Mouse (Mus musculus) C2C12 (cell line): ENCODE data around the gene Ypel5. TPM values are rescaled to one million over a fixed set of nuclear protein-coding genes. Genes with fewer than 3 reads are reported as not detected.

Experiments
- H3K27me3 ChIP-seq: one replicate; pipeline ENCODE4 v1.6.1; 2011; ENCODE audit not compliant: control insufficient read depth, insufficient read depth, insufficient read length
- H3K36me3 ChIP-seq: one replicate; pipeline ENCODE4 v1.6.1; 2011; ENCODE audit not compliant: control insufficient read depth, insufficient read depth
- H3K4me3 ChIP-seq: one replicate; pipeline ENCODE4 v1.5.1; 2011; ENCODE audit warnings: mild to moderate bottlenecking, control low read depth; ENCODE audit not compliant: poor library complexity, insufficient read depth, severe bottlenecking
- H3K79me2 ChIP-seq: one replicate; pipeline ENCODE4 v1.6.1; 2011; ENCODE audit not compliant: control insufficient read depth, insufficient read depth
- H3K79me3 ChIP-seq: one replicate; pipeline ENCODE4 v1.6.1; 2011; ENCODE audit warnings: low read depth, control low read depth
- H3ac ChIP-seq: one replicate; pipeline ENCODE3; 2011; ENCODE audit warnings: low read depth; ENCODE audit not compliant: control insufficient read depth, insufficient read length
- CEBPB ChIP-seq: IDR thresholded peaks from one replicate; pipeline ENCODE4 v1.6.1; 2011; ENCODE audit warnings: low read depth, mild to moderate bottlenecking, control low read depth, moderate library complexity
- CTCF ChIP-seq: IDR thresholded peaks from one replicate; pipeline ENCODE4 v1.5.1; 2011; ENCODE audit not compliant: control insufficient read depth, insufficient read depth, insufficient read length
- FOSL1 ChIP-seq: IDR thresholded peaks from one replicate; pipeline ENCODE4 v1.8.0; 2011; ENCODE audit warnings: mild to moderate bottlenecking, low read length; ENCODE audit not compliant: poor library complexity, insufficient read depth, severe bottlenecking
- MAX ChIP-seq: IDR thresholded peaks from one replicate; pipeline ENCODE4 v1.6.1; 2011; ENCODE audit warnings: mild to moderate bottlenecking, control low read depth
- MYOD1 ChIP-seq: IDR thresholded peaks from one replicate; pipeline ENCODE4 v1.6.1; 2011; ENCODE audit warnings: low read depth; ENCODE audit not compliant: control insufficient read depth, insufficient read length
- MYOG ChIP-seq: IDR thresholded peaks from one replicate; pipeline ENCODE4 v1.6.1; 2011; ENCODE audit not compliant: control insufficient read depth, insufficient read length; ENCODE audit errors: extremely low read depth
- USF1 ChIP-seq: IDR thresholded peaks from one replicate; pipeline ENCODE4 v1.6.1; 2011; ENCODE audit warnings: low read depth, mild to moderate bottlenecking, control low read depth, moderate library complexity
- polyA plus RNA-seq: library from polyadenylated mRNA; unstranded; fragments of >200 nt; fragmentation: generic; extraction: Trizol; gene quantifications from one replicate; pipeline ENCODE4 v1.2.1, GENCODE M21; 2012; ENCODE audit warnings: missing spikeins

The Ypel5 gene
- polyA plus RNA-seq, 1 experiment: 10.1 TPM

DNA sequence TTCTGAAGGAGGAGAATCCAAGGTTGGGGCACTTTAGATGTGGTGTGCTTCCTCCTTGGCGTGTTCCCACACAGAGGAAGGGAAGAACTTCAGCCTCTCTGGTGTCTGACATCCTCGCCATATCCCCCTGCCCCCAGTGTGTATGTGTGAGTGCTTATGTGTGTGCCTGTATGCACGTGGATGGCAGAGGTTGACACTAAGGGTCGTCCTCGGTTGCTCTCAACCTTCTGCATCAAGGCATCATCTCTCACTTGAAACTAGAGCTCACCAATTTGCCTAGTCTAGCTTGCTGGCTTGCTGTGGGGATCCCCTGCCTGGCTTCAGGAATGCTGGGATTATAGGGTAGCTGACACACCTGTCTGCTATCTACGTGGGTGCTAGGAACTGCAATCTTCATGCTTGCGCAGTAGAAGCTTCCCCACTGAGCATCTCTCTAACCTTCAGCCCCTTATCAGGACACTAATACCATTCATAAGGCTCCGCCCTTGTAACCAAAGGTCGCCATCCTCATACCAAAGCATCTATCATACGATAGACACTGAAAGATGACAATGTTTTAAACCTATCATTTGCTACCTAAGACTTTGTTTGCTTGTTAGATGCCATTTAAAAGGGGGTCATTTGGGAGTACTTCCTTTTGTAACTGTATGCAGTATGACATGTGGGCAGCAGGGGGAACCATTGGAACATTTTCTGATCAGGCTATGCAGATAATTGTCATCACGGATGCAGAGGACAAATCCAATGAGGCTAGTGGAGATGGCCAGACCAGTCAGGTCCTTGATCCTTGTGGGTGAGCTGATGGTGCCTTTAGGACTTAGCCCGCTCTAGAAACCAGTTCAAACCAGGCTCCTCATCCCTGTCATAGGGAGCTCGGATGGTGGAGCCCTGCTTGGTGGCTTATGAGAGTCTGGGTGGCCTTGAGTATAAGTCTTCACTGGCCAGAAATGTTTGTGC is 21.7 kb downstream of the Ypel5 start:
- TF ChIP-seq MYOG (no peak), FOSL1 (no peak), MYOD1 (no peak)
- Histone ChIP-seq H3K27me3 (no peaks in the 10 kb centered on the region), H3K36me3 (no peaks in the 10 kb centered on the region), H3K79me3 (no peaks in the 10 kb centered on the region), H3ac (no peak overlapping the region), H3K4me3 (no peak overlapping the region), H3K79me2 (no peaks in the 10 kb centered on the region)

DNA sequence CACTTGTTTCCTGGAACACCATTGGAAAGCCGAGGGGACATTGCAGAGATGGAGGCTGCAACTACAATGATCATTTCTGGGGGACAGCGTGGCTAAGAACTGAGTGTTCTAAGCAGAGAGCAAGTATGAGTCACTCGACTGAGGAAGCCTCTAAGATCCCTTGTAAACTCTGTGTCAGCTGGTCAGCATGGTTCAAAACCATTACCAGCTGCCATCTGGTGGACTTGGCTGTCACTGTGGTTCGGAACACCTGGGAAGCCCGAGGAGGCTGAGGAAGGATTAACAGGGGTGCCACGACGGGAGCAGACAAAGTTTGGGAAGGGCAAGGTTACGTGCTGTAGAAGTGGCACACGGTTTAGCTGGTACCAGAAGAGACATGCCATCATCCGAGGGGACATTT is 27.0 kb downstream of the Ypel5 start:
- H3K4me3 ChIP-seq: no peak overlapping the region
- H3K27me3 ChIP-seq: no peaks in the 10 kb centered on the region
- no peak for TF ChIP-seq MYOG
- TF ChIP-seq FOSL1: no peak
- TF ChIP-seq CTCF: no peak
- no peak for TF ChIP-seq MAX
- TF ChIP-seq MYOD1: peak; percentile 34
- no peak for TF ChIP-seq CEBPB
- no peaks in the 10 kb centered on the region for H3K79me3 ChIP-seq
- no peaks in the 10 kb centered on the region for H3K36me3 ChIP-seq
- no peak overlapping the region for H3ac ChIP-seq
- H3K79me2 ChIP-seq: no peaks in the 10 kb centered on the region

DNA sequence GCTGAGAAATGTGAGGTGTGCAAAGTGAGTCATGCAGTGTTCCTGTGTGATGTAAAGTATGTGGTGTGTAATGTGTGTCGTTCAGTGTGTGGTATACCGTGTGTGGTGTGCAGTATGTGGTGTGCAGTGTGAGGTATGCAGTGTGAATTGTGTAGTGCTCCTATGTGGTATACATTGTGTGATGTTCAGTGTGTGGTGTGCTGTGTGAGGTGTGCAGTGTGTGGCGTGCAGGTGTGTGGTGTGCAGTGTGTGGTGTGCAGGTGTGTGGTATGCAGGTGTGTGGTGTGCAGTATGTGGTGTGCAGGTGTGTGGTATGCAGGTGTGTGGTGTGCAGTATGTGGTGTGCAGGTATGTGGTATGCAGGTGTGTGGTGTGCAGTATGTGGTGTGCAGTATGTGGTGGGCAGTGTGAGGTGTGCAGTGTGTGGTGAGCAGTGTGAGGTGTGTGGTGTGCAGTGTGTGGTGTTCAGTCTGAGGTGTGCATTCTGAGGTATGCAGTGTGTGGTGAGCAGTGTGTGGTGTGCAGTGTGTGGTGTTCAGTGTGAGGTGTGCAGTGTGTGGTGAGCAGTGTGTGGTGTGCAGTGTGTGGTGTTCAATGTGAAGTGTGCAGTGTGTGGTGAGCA is 30.5 kb downstream of the Ypel5 start:
- Histone ChIP-seq H3K79me3 (no peaks in the 10 kb centered on the region), H3ac (no peak overlapping the region), H3K36me3 (no peaks in the 10 kb centered on the region), H3K27me3 (no peaks in the 10 kb centered on the region), H3K79me2 (no peaks in the 10 kb centered on the region), H3K4me3 (no peak overlapping the region)
- TF ChIP-seq CEBPB (no peak), USF1 (no peak)

DNA sequence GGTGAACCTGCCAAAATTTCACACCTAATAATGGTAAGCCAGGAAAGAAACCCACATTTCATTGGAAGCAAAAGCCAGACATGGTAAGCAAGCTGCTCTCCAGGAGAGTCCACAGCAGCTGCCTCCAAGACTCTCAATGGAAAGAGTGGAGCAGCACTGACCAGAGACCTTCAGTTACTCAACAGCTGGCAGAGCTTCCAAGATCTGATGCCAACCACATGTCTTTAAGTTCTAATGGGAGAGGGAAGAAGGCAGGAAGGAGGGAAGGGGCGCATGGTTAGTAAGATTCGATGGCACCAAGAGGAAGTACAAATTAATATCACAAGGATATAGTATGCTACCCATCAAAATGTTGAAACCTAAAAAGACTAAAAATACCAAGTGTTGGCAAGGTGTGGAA is 31.9 kb downstream of the Ypel5 start:
- no peaks in the 10 kb centered on the region for H3K27me3 ChIP-seq
- no peaks in the 10 kb centered on the region for H3K79me3 ChIP-seq
- no peak for TF ChIP-seq CEBPB
- TF ChIP-seq FOSL1: no peak
- no peak for TF ChIP-seq MAX
- no peak for TF ChIP-seq CTCF
- no peak for TF ChIP-seq MYOD1
- no peak for TF ChIP-seq USF1
- no peak for TF ChIP-seq MYOG

DNA sequence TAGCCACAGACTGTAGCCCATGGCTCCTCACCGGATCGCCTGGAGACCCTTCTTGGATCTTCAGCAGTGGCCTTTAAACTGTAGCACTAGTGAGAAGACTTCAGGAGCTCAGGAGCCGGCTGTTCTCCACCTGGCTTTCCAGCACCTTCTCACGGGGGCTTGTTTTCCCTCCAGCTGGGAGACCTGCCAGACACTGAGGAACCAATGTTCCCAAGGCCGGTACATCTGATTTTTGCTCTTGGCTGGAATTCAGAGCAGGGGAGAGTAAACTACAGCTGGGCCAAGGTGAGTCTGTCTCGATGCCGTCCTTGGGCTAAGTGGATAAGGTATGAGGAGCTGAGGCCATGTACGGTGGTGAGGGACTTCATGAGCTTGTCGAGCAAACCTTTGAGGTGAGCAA is 42.7 kb downstream of the Ypel5 start:
- Histone ChIP-seq H3K79me2 (no peaks in the 10 kb centered on the region), H3K36me3 (no peaks in the 10 kb centered on the region), H3K79me3 (no peaks in the 10 kb centered on the region), H3K27me3 (no peaks in the 10 kb centered on the region), H3ac (no peak overlapping the region), H3K4me3 (no peak overlapping the region)
- TF ChIP-seq FOSL1 (no peak), MYOG (no peak), CEBPB (no peak), MYOD1 (no peak), MAX (no peak), USF1 (no peak), CTCF (no peak)

More for the DNA sequence above, 31.9 kb downstream of the Ypel5 start:
- no peak overlapping the region for H3K4me3 ChIP-seq
- no peaks in the 10 kb centered on the region for H3K36me3 ChIP-seq
- H3K79me2 ChIP-seq: no peaks in the 10 kb centered on the region
- no peak overlapping the region for H3ac ChIP-seq

DNA sequence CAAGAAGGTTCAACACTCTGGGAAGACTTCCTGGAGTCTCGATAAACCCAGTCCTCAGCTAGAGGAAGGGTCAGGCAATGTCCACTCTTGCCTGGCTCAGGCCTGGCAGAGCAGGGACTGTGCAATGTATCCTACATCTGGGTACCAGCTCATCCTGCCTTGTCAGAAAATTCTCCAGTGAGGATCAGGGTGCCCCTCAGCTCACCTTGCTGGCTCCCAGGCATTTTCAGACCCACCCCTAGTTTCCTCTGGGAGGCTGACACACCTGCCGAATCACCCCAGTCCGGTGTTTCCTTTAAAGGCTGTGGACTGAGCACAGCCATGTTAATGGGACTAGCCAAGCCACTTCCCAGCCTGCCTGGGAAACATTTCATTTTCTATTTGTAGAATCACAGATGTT is 43.9 kb downstream of the Ypel5 start:
- Histone ChIP-seq H3K79me2 (no peaks in the 10 kb centered on the region), H3K27me3 (no peaks in the 10 kb centered on the region)
- TF ChIP-seq USF1: no peak

More for the DNA sequence above, 43.9 kb downstream of the Ypel5 start:
- H3K4me3 ChIP-seq: no peak overlapping the region
- no peaks in the 10 kb centered on the region for H3K79me3 ChIP-seq
- no peak overlapping the region for H3ac ChIP-seq
- no peaks in the 10 kb centered on the region for H3K36me3 ChIP-seq
